Mouse (Mus musculus) CH12.LX (cell line): ENCODE data around the gene Dnaaf2. TPM values are rescaled to one million over a fixed set of nuclear protein-coding genes. Genes with fewer than 3 reads are reported as not detected.

Experiments
- DNase-seq: peaks from one replicate; pipeline ENCODE4 v3.0.0-alpha.2; 2013; ENCODE audit errors: extremely low read depth
- H3K27ac ChIP-seq: 2 replicates; pipeline ENCODE4 v1.5.1; 2012; ENCODE audit warnings: low read depth, mild to moderate bottlenecking, control low read depth, moderate library complexity; ENCODE audit not compliant: insufficient read depth
- H3K27me3 ChIP-seq: replicated peaks from 2 replicates; pipeline ENCODE3; 2012; ENCODE audit warnings: inconsistent platforms
- H3K36me3 ChIP-seq, 2 experiments: replicated peaks in 1 of 2; 2 replicates each; pipeline versions ENCODE3 to v1.6.1; 2012; ENCODE audit warnings: inconsistent platforms in 1 of 2, low read length in 1 of 2, mild to moderate bottlenecking in 1 of 2, mixed read lengths in 1 of 2, moderate library complexity in 1 of 2; ENCODE audit not compliant: control insufficient read depth in 1 of 2, insufficient read depth in 1 of 2
- H3K4me1 ChIP-seq, 2 experiments: 2 replicates each; pipeline ENCODE4 v1.6.1; 2012; ENCODE audit warnings: inconsistent platforms in 1 of 2, moderate library complexity in 1 of 2; ENCODE audit not compliant: insufficient read depth in 2 of 2, control insufficient read depth in 1 of 2
- H3K4me2 ChIP-seq: 2 replicates; pipeline ENCODE4 v1.6.1; 2012; ENCODE audit warnings: low read depth, mild to moderate bottlenecking, control low read depth; ENCODE audit not compliant: poor library complexity, insufficient read depth, severe bottlenecking
- H3K4me3 ChIP-seq, 3 experiments: fragments of 150-350 bp in 1 of 3; sonication (generic) in 1 of 3; replicated peaks in 1 of 3; 2 replicates each; pipeline versions ENCODE3 to v1.5.1; 2011 to 2012; ENCODE audit warnings: low read depth in 2 of 3, low read length in 2 of 3, mild to moderate bottlenecking in 2 of 3, moderate library complexity in 2 of 3, control low read depth in 1 of 3, improper control_type of control experiment in 1 of 3, inconsistent platforms in 1 of 3, mixed read lengths in 1 of 3; ENCODE audit not compliant: poor library complexity in 1 of 3
- H3K79me2 ChIP-seq: replicated peaks from 2 replicates; pipeline ENCODE4 v1.6.1; 2012; ENCODE audit warnings: mild to moderate bottlenecking, moderate library complexity; ENCODE audit not compliant: control insufficient read depth, poor library complexity, insufficient read depth, severe bottlenecking; ENCODE audit errors: extremely low read depth
- H3K9ac ChIP-seq: 2 replicates; pipeline ENCODE4 v1.6.1; 2012; ENCODE audit warnings: low read depth, mild to moderate bottlenecking, control low read depth, moderate library complexity; ENCODE audit not compliant: insufficient read depth
- H3K9me3 ChIP-seq: replicated peaks from 2 replicates; pipeline ENCODE3; 2012; ENCODE audit warnings: low read length, inconsistent platforms, mixed read lengths
- BHLHE40 ChIP-seq: IDR thresholded peaks from 2 replicates; pipeline ENCODE4 v1.6.1; 2011; ENCODE audit warnings: mild to moderate bottlenecking, low read depth, low read length, improper control_type of control experiment
- CHD1 ChIP-seq: IDR thresholded peaks from 2 replicates; pipeline ENCODE4 v1.6.1; 2012; ENCODE audit warnings: low read depth, low read length, improper control_type of control experiment, inconsistent platforms
- CTCF ChIP-seq, 2 experiments: IDR thresholded peaks in 1 of 2; conservative IDR thresholded peaks in 1 of 2; 2 replicates each; pipeline ENCODE4 v1.5.1; 2011 to 2012; ENCODE audit warnings: low read depth in 2 of 2, low read length in 2 of 2, improper control_type of control experiment in 1 of 2, inconsistent platforms in 1 of 2, mild to moderate bottlenecking in 1 of 2, moderate library complexity in 1 of 2
- E2F4 ChIP-seq: IDR thresholded peaks from 2 replicates; pipeline ENCODE4 v1.6.1; 2011; ENCODE audit warnings: low read depth, low read length, improper control_type of control experiment; ENCODE audit not compliant: insufficient replicate concordance
- ELF1 ChIP-seq: IDR thresholded peaks from 2 replicates; pipeline ENCODE4 v1.6.1; 2014; ENCODE audit warnings: low read depth, mild to moderate bottlenecking, inconsistent platforms, low read length, improper control_type of control experiment
- EP300 ChIP-seq: IDR thresholded peaks from 2 replicates; pipeline ENCODE4 v1.6.1; 2011; ENCODE audit warnings: low read length, improper control_type of control experiment
- ETS1 ChIP-seq: conservative IDR thresholded peaks from 2 replicates; pipeline ENCODE4 v1.6.1; 2012; ENCODE audit warnings: low read depth, mild to moderate bottlenecking, inconsistent platforms, low read length, improper control_type of control experiment, moderate library complexity
- GABPA ChIP-seq: IDR thresholded peaks from 2 replicates; pipeline ENCODE4 v1.6.1; 2012; ENCODE audit warnings: low read depth, low read length, improper control_type of control experiment, inconsistent platforms; ENCODE audit not compliant: insufficient replicate concordance
- HCFC1 ChIP-seq: IDR thresholded peaks from 2 replicates; pipeline ENCODE4 v1.6.1; 2012; ENCODE audit warnings: low read depth, mild to moderate bottlenecking, inconsistent platforms, low read length, improper control_type of control experiment
- IRF4 ChIP-seq: IDR thresholded peaks from 2 replicates; pipeline ENCODE4 v1.6.1; 2014; ENCODE audit warnings: low read depth, mild to moderate bottlenecking, inconsistent platforms, low read length, improper control_type of control experiment
- JUND ChIP-seq: conservative IDR thresholded peaks from 2 replicates; pipeline ENCODE4 v1.6.1; 2011; ENCODE audit warnings: low read depth, low read length, improper control_type of control experiment
- MAFK ChIP-seq: IDR thresholded peaks from 2 replicates; pipeline ENCODE4 v1.6.1; 2011; ENCODE audit warnings: low read length, improper control_type of control experiment; ENCODE audit not compliant: insufficient replicate concordance
- MAZ ChIP-seq: IDR thresholded peaks from 2 replicates; pipeline ENCODE4 v1.6.1; 2012; ENCODE audit warnings: low read depth, mild to moderate bottlenecking, inconsistent platforms, low read length, improper control_type of control experiment, moderate library complexity
- MEF2A ChIP-seq: IDR thresholded peaks from 2 replicates; pipeline ENCODE4 v1.6.1; 2014; ENCODE audit warnings: low read depth, mild to moderate bottlenecking, inconsistent platforms, low read length, improper control_type of control experiment, borderline replicate concordance
- MXI1 ChIP-seq: IDR thresholded peaks from 2 replicates; pipeline ENCODE4 v1.6.1; 2011; ENCODE audit warnings: mild to moderate bottlenecking, low read depth, low read length, improper control_type of control experiment
- MYC ChIP-seq: IDR thresholded peaks from 2 replicates; pipeline ENCODE4 v1.6.1; 2011; ENCODE audit warnings: low read depth, mild to moderate bottlenecking, improper control_type of control experiment, low read length
- NELFE ChIP-seq: IDR thresholded peaks from 2 replicates; pipeline ENCODE4 v1.6.1; 2011; ENCODE audit warnings: low read depth, low read length, improper control_type of control experiment
- NRF1 ChIP-seq: IDR thresholded peaks from 2 replicates; pipeline ENCODE4 v1.6.1; 2014; ENCODE audit warnings: low read depth, mild to moderate bottlenecking, inconsistent platforms, low read length, improper control_type of control experiment, moderate library complexity
- POLR2A ChIP-seq: IDR thresholded peaks from 2 replicates; pipeline ENCODE4 v1.6.1; 2011; ENCODE audit warnings: low read depth, mild to moderate bottlenecking, improper control_type of control experiment, low read length
- POLR2AphosphoS2 ChIP-seq: IDR thresholded peaks from 2 replicates; pipeline ENCODE4 v1.6.1; 2011; ENCODE audit warnings: low read depth, low read length, improper control_type of control experiment
- RAD21 ChIP-seq: IDR thresholded peaks from 2 replicates; pipeline ENCODE4 v1.6.1; 2011; ENCODE audit warnings: low read depth, mild to moderate bottlenecking, low read length, improper control_type of control experiment, moderate library complexity
- RCOR1 ChIP-seq: conservative IDR thresholded peaks from 2 replicates; pipeline ENCODE4 v1.6.1; 2012; ENCODE audit warnings: low read depth, mild to moderate bottlenecking, inconsistent platforms, low read length, improper control_type of control experiment
- SIN3A ChIP-seq: IDR thresholded peaks from 2 replicates; pipeline ENCODE4 v1.6.1; 2012; ENCODE audit warnings: low read length, improper control_type of control experiment, inconsistent platforms
- TBP ChIP-seq: conservative IDR thresholded peaks from 2 replicates; pipeline ENCODE4 v1.6.1; 2011; ENCODE audit warnings: low read depth, low read length, improper control_type of control experiment
- TCF12 ChIP-seq: IDR thresholded peaks from 2 replicates; pipeline ENCODE4 v1.6.1; 2014; ENCODE audit warnings: low read depth, mild to moderate bottlenecking, inconsistent platforms, low read length, improper control_type of control experiment
- UBTF ChIP-seq: IDR thresholded peaks from 2 replicates; pipeline ENCODE4 v1.6.1; 2012; ENCODE audit warnings: low read depth, mild to moderate bottlenecking, inconsistent platforms, low read length, improper control_type of control experiment, moderate library complexity
- USF1 ChIP-seq: IDR thresholded peaks from 2 replicates; pipeline ENCODE4 v1.6.1; 2014; ENCODE audit warnings: low read depth, mild to moderate bottlenecking, inconsistent platforms, low read length, improper control_type of control experiment
- USF2 ChIP-seq: conservative IDR thresholded peaks from 2 replicates; pipeline ENCODE4 v1.6.1; 2011; ENCODE audit warnings: low read depth, low read length, improper control_type of control experiment
- ZKSCAN1 ChIP-seq: IDR thresholded peaks from 2 replicates; pipeline ENCODE4 v1.6.1; 2012; ENCODE audit warnings: low read depth, inconsistent platforms, low read length, improper control_type of control experiment, borderline replicate concordance
- ZMIZ1 ChIP-seq: IDR thresholded peaks from 2 replicates; pipeline ENCODE4 v1.6.1; 2012; ENCODE audit warnings: low read depth, mild to moderate bottlenecking, inconsistent platforms, low read length, improper control_type of control experiment
- dilution Hi-C: fragments of 300-500 bp; cut with MboI; formaldehyde crosslinking; loops from 2 replicates; pipeline ENCODE4 v1.14.3; 2020; ENCODE audit warnings: low sequenced_read_pairs; ENCODE audit not compliant: extremely low pct_unique_long_range_greater_than_20kb, extremely low pct_ligation_motif_present
- in situ Hi-C: fragments of 300-500 bp; cut with MboI; formaldehyde crosslinking; loops from 3 replicates; pipeline ENCODE4 v1.14.3; 2019; ENCODE audit warnings: low sequenced_read_pairs, low pct_ligation_motif_present, low pct_unique_long_range_greater_than_20kb, mixed read lengths
- polyA plus RNA-seq: library from polyadenylated mRNA; unstranded; fragments of >175 nt; gene quantifications from 2 replicates; pipeline ENCODE4 v1.2.1, GENCODE M21; 2012; ENCODE audit warnings: low read depth; ENCODE audit not compliant: insufficient read length
- total RNA-seq, 2 experiments: library from RNA; depleted of rRNA; stranded (reverse); fragments of 300-350 nt in 1 of 2; fragments of >200 nt in 1 of 2; gene quantifications; 2 replicates each; pipeline ENCODE4 v1.2.3; 2012 to 2014

Dnaaf2 gene
- total and polyA plus RNA-seq, 3 experiments = 3.7 to 26.6 (median 9.7) TPM

- H3K27me3 ChIP-seq = no peaks in the 10 kb centered on the region
- no peak for DNase-seq
- H3K4me2 ChIP-seq = 0 out of 2 replicates have a peak overlapping the region, but pooled peaks have one; percentile 1
- no peak for TF ChIP-seq MAZ
- H3K9me3 ChIP-seq = no peaks in the 10 kb centered on the region
- H3K79me2 ChIP-seq = peaks cover 35% of the 10 kb centered on the region
- in situ Hi-C loops = no loop called here
- peaks cover 29 to 47% of the 10 kb centered on the region in 2 experiments for H3K36me3 ChIP-seq
- H3K27ac ChIP-seq = no peak overlapping the region
- dilution Hi-C loops = no loop called here
- peaks cover 7 to 24% of the 10 kb centered on the region in 2 experiments; a peak in 3 of 4 replicates for H3K4me1 ChIP-seq
- H3K4me3 ChIP-seq = peak overlapping the region in 2 of 3 experiments; percentile 91 to 98
- H3K9ac ChIP-seq = no peak overlapping the region
Observed at GRCm38 (mm10) chr12:69198985-69199384, 756 bp upstream of the Dnaaf2 start.

- Histone ChIP-seq H3K9ac (peak overlapping the region; percentile 61), H3K4me3 (peak overlapping the region; percentile 91 to 98 (median 97)), H3K79me2 (peaks cover 47% of the 10 kb centered on the region), H3K4me2 (peak overlapping the region; percentile 91), H3K9me3 (no peaks in the 10 kb centered on the region), H3K27ac (peak overlapping the region; percentile 84), H3K27me3 (no peaks in the 10 kb centered on the region), H3K36me3 (peaks cover 22 to 38% of the 10 kb centered on the region in 2 experiments)
- in situ Hi-C loops (no loop called here), dilution Hi-C loops (no loop called here)
- no peak for DNase-seq
- TF ChIP-seq TCF12 = no peak
- TF ChIP-seq IRF4 = no peak; the same call in 1 of the 2 replicates
- no peak for TF ChIP-seq ETS1
- no peak for TF ChIP-seq ZKSCAN1
- TF ChIP-seq CTCF (conservative IDR thresholded peaks at IDR 0.05 in 1 of 2, IDR thresholded peaks at IDR 0.05 in 1 of 2; ENCODE audit: low read depth in 2 of 2, low read length in 2 of 2) = no peak
- no peak for TF ChIP-seq MAZ
- no peak for TF ChIP-seq POLR2AphosphoS2
- TF ChIP-seq EP300 = no peak
- no peak for TF ChIP-seq NELFE
- TF ChIP-seq ZMIZ1 = peak; percentile 7; the same call in 1 of the 2 replicates
- no peak for TF ChIP-seq CHD1
- TF ChIP-seq MYC = peak; percentile 8; the same call in 1 of the 2 replicates
- TF ChIP-seq MAFK = no peak
- TF ChIP-seq JUND = no peak
- no peak for TF ChIP-seq NRF1
- TF ChIP-seq ELF1 = peak; percentile 23; the same call in 1 of the 2 replicates
- TF ChIP-seq E2F4 = no peak
- no peak for TF ChIP-seq TBP
- TF ChIP-seq MEF2A = no peak
- no peak for TF ChIP-seq RCOR1
- TF ChIP-seq SIN3A = no peak
- peak; percentile 70 for TF ChIP-seq UBTF
- TF ChIP-seq POLR2A = no peak
- no peak for TF ChIP-seq BHLHE40
- TF ChIP-seq RAD21 = no peak
- no peak for TF ChIP-seq USF2
- TF ChIP-seq HCFC1 = no peak
- no peak for TF ChIP-seq USF1
- peak; percentile 91 for TF ChIP-seq MXI1
- TF ChIP-seq GABPA = no peak
- TF ChIP-seq, all 38 proteins: peak for 5
- H3K4me1 ChIP-seq = peaks cover 6 to 29% of the 10 kb centered on the region in 2 experiments; a peak in 3 of 4 replicates
Observed at GRCm38 (mm10) chr12:69197378-69198163, 658 bp downstream of the Dnaaf2 start.
